Mouse (Mus musculus) CH12.LX (cell line): Measurements from ENCODE around the gene Cemip2. TPM values are rescaled to one million over a fixed set of nuclear protein-coding genes. Genes with fewer than 3 reads are reported as not detected.
A peak's percentile ranks its signal among the peaks of the same experiment; 100 is the strongest.

Source experiments
- DNase-seq: peaks from one replicate; pipeline ENCODE4 v3.0.0-alpha.2; 2013; ENCODE audit errors: extremely low read depth
- H3K27ac ChIP-seq: 2 replicates; pipeline ENCODE4 v1.5.1; 2012; ENCODE audit warnings: low read depth, mild to moderate bottlenecking, control low read depth, moderate library complexity; ENCODE audit not compliant: insufficient read depth
- H3K27me3 ChIP-seq: replicated peaks from 2 replicates; pipeline ENCODE3; 2012; ENCODE audit warnings: inconsistent platforms
- H3K36me3 ChIP-seq, 2 experiments: replicated peaks in 1 of 2; 2 replicates each; pipeline versions ENCODE3 to v1.6.1; 2012; ENCODE audit warnings: inconsistent platforms in 1 of 2, low read length in 1 of 2, mild to moderate bottlenecking in 1 of 2, mixed read lengths in 1 of 2, moderate library complexity in 1 of 2; ENCODE audit not compliant: control insufficient read depth in 1 of 2, insufficient read depth in 1 of 2
- H3K4me1 ChIP-seq, 2 experiments: 2 replicates each; pipeline ENCODE4 v1.6.1; 2012; ENCODE audit warnings: inconsistent platforms in 1 of 2, moderate library complexity in 1 of 2; ENCODE audit not compliant: insufficient read depth in 2 of 2, control insufficient read depth in 1 of 2
- H3K4me2 ChIP-seq: 2 replicates; pipeline ENCODE4 v1.6.1; 2012; ENCODE audit warnings: low read depth, mild to moderate bottlenecking, control low read depth; ENCODE audit not compliant: poor library complexity, insufficient read depth, severe bottlenecking
- H3K4me3 ChIP-seq, 3 experiments: fragments of 150-350 bp in 1 of 3; sonication (generic) in 1 of 3; replicated peaks in 1 of 3; 2 replicates each; pipeline versions ENCODE3 to v1.5.1; 2011 to 2012; ENCODE audit warnings: low read depth in 2 of 3, low read length in 2 of 3, mild to moderate bottlenecking in 2 of 3, moderate library complexity in 2 of 3, control low read depth in 1 of 3, improper control_type of control experiment in 1 of 3, inconsistent platforms in 1 of 3, mixed read lengths in 1 of 3; ENCODE audit not compliant: poor library complexity in 1 of 3
- H3K79me2 ChIP-seq: replicated peaks from 2 replicates; pipeline ENCODE4 v1.6.1; 2012; ENCODE audit warnings: mild to moderate bottlenecking, moderate library complexity; ENCODE audit not compliant: control insufficient read depth, poor library complexity, insufficient read depth, severe bottlenecking; ENCODE audit errors: extremely low read depth
- H3K9ac ChIP-seq: 2 replicates; pipeline ENCODE4 v1.6.1; 2012; ENCODE audit warnings: low read depth, mild to moderate bottlenecking, control low read depth, moderate library complexity; ENCODE audit not compliant: insufficient read depth
- H3K9me3 ChIP-seq: replicated peaks from 2 replicates; pipeline ENCODE3; 2012; ENCODE audit warnings: low read length, inconsistent platforms, mixed read lengths
- BHLHE40 ChIP-seq: IDR thresholded peaks from 2 replicates; pipeline ENCODE4 v1.6.1; 2011; ENCODE audit warnings: mild to moderate bottlenecking, low read depth, low read length, improper control_type of control experiment
- CHD1 ChIP-seq: IDR thresholded peaks from 2 replicates; pipeline ENCODE4 v1.6.1; 2012; ENCODE audit warnings: low read depth, low read length, improper control_type of control experiment, inconsistent platforms
- CHD2 ChIP-seq: IDR thresholded peaks from 2 replicates; pipeline ENCODE4 v1.6.1; 2011; ENCODE audit warnings: low read length, improper control_type of control experiment
- E2F4 ChIP-seq: IDR thresholded peaks from 2 replicates; pipeline ENCODE4 v1.6.1; 2011; ENCODE audit warnings: low read depth, low read length, improper control_type of control experiment; ENCODE audit not compliant: insufficient replicate concordance
- ELF1 ChIP-seq: IDR thresholded peaks from 2 replicates; pipeline ENCODE4 v1.6.1; 2014; ENCODE audit warnings: low read depth, mild to moderate bottlenecking, inconsistent platforms, low read length, improper control_type of control experiment
- ETS1 ChIP-seq: conservative IDR thresholded peaks from 2 replicates; pipeline ENCODE4 v1.6.1; 2012; ENCODE audit warnings: low read depth, mild to moderate bottlenecking, inconsistent platforms, low read length, improper control_type of control experiment, moderate library complexity
- GABPA ChIP-seq: IDR thresholded peaks from 2 replicates; pipeline ENCODE4 v1.6.1; 2012; ENCODE audit warnings: low read depth, low read length, improper control_type of control experiment, inconsistent platforms; ENCODE audit not compliant: insufficient replicate concordance
- HCFC1 ChIP-seq: IDR thresholded peaks from 2 replicates; pipeline ENCODE4 v1.6.1; 2012; ENCODE audit warnings: low read depth, mild to moderate bottlenecking, inconsistent platforms, low read length, improper control_type of control experiment
- IRF4 ChIP-seq: IDR thresholded peaks from 2 replicates; pipeline ENCODE4 v1.6.1; 2014; ENCODE audit warnings: low read depth, mild to moderate bottlenecking, inconsistent platforms, low read length, improper control_type of control experiment
- JUN ChIP-seq: IDR thresholded peaks from 2 replicates; pipeline ENCODE4 v1.6.1; 2011; ENCODE audit warnings: low read depth, mild to moderate bottlenecking, low read length, improper control_type of control experiment, moderate library complexity; ENCODE audit not compliant: insufficient read depth
- MAX ChIP-seq: IDR thresholded peaks from 2 replicates; pipeline ENCODE4 v1.6.1; 2011; ENCODE audit warnings: low read length, improper control_type of control experiment
- MAZ ChIP-seq: IDR thresholded peaks from 2 replicates; pipeline ENCODE4 v1.6.1; 2012; ENCODE audit warnings: low read depth, mild to moderate bottlenecking, inconsistent platforms, low read length, improper control_type of control experiment, moderate library complexity
- MEF2A ChIP-seq: IDR thresholded peaks from 2 replicates; pipeline ENCODE4 v1.6.1; 2014; ENCODE audit warnings: low read depth, mild to moderate bottlenecking, inconsistent platforms, low read length, improper control_type of control experiment, borderline replicate concordance
- MXI1 ChIP-seq: IDR thresholded peaks from 2 replicates; pipeline ENCODE4 v1.6.1; 2011; ENCODE audit warnings: mild to moderate bottlenecking, low read depth, low read length, improper control_type of control experiment
- MYC ChIP-seq: IDR thresholded peaks from 2 replicates; pipeline ENCODE4 v1.6.1; 2011; ENCODE audit warnings: low read depth, mild to moderate bottlenecking, improper control_type of control experiment, low read length
- NELFE ChIP-seq: IDR thresholded peaks from 2 replicates; pipeline ENCODE4 v1.6.1; 2011; ENCODE audit warnings: low read depth, low read length, improper control_type of control experiment
- PAX5 ChIP-seq: IDR thresholded peaks from 2 replicates; pipeline ENCODE4 v1.6.1; 2012; ENCODE audit warnings: low read length, inconsistent platforms, mixed read lengths
- POLR2A ChIP-seq: IDR thresholded peaks from 2 replicates; pipeline ENCODE4 v1.6.1; 2011; ENCODE audit warnings: low read depth, mild to moderate bottlenecking, improper control_type of control experiment, low read length
- POLR2AphosphoS2 ChIP-seq: IDR thresholded peaks from 2 replicates; pipeline ENCODE4 v1.6.1; 2011; ENCODE audit warnings: low read depth, low read length, improper control_type of control experiment
- RAD21 ChIP-seq: IDR thresholded peaks from 2 replicates; pipeline ENCODE4 v1.6.1; 2011; ENCODE audit warnings: low read depth, mild to moderate bottlenecking, low read length, improper control_type of control experiment, moderate library complexity
- RCOR1 ChIP-seq: conservative IDR thresholded peaks from 2 replicates; pipeline ENCODE4 v1.6.1; 2012; ENCODE audit warnings: low read depth, mild to moderate bottlenecking, inconsistent platforms, low read length, improper control_type of control experiment
- SIN3A ChIP-seq: IDR thresholded peaks from 2 replicates; pipeline ENCODE4 v1.6.1; 2012; ENCODE audit warnings: low read length, improper control_type of control experiment, inconsistent platforms
- SMC3 ChIP-seq: IDR thresholded peaks from 2 replicates; pipeline ENCODE4 v1.6.1; 2011; ENCODE audit warnings: low read depth, low read length, improper control_type of control experiment
- TBP ChIP-seq: conservative IDR thresholded peaks from 2 replicates; pipeline ENCODE4 v1.6.1; 2011; ENCODE audit warnings: low read depth, low read length, improper control_type of control experiment
- TCF12 ChIP-seq: IDR thresholded peaks from 2 replicates; pipeline ENCODE4 v1.6.1; 2014; ENCODE audit warnings: low read depth, mild to moderate bottlenecking, inconsistent platforms, low read length, improper control_type of control experiment
- UBTF ChIP-seq: IDR thresholded peaks from 2 replicates; pipeline ENCODE4 v1.6.1; 2012; ENCODE audit warnings: low read depth, mild to moderate bottlenecking, inconsistent platforms, low read length, improper control_type of control experiment, moderate library complexity
- USF1 ChIP-seq: IDR thresholded peaks from 2 replicates; pipeline ENCODE4 v1.6.1; 2014; ENCODE audit warnings: low read depth, mild to moderate bottlenecking, inconsistent platforms, low read length, improper control_type of control experiment
- ZC3H11A ChIP-seq: IDR thresholded peaks from 2 replicates; pipeline ENCODE4 v1.6.1; 2012; ENCODE audit warnings: low read depth, mild to moderate bottlenecking, inconsistent platforms, low read length, improper control_type of control experiment
- ZKSCAN1 ChIP-seq: IDR thresholded peaks from 2 replicates; pipeline ENCODE4 v1.6.1; 2012; ENCODE audit warnings: low read depth, inconsistent platforms, low read length, improper control_type of control experiment, borderline replicate concordance
- ZNF384 ChIP-seq: IDR thresholded peaks from 2 replicates; pipeline ENCODE4 v1.6.1; 2012; ENCODE audit warnings: low read depth, low read length, improper control_type of control experiment, inconsistent platforms
- dilution Hi-C: fragments of 300-500 bp; cut with MboI; formaldehyde crosslinking; loops from 2 replicates; pipeline ENCODE4 v1.14.3; 2020; ENCODE audit warnings: low sequenced_read_pairs; ENCODE audit not compliant: extremely low pct_unique_long_range_greater_than_20kb, extremely low pct_ligation_motif_present
- in situ Hi-C: fragments of 300-500 bp; cut with MboI; formaldehyde crosslinking; loops from 3 replicates; pipeline ENCODE4 v1.14.3; 2019; ENCODE audit warnings: low sequenced_read_pairs, low pct_ligation_motif_present, low pct_unique_long_range_greater_than_20kb, mixed read lengths
- polyA plus RNA-seq: library from polyadenylated mRNA; unstranded; fragments of >175 nt; gene quantifications from 2 replicates; pipeline ENCODE4 v1.2.1, GENCODE M21; 2012; ENCODE audit warnings: low read depth; ENCODE audit not compliant: insufficient read length
- total RNA-seq, 2 experiments: library from RNA; depleted of rRNA; stranded (reverse); fragments of 300-350 nt in 1 of 2; fragments of >200 nt in 1 of 2; gene quantifications; 2 replicates each; pipeline ENCODE4 v1.2.3; 2012 to 2014

Cemip2 gene
- total and polyA plus RNA-seq, 3 experiments = 7.4 to 8.5 (median 7.9) TPM

DNA sequence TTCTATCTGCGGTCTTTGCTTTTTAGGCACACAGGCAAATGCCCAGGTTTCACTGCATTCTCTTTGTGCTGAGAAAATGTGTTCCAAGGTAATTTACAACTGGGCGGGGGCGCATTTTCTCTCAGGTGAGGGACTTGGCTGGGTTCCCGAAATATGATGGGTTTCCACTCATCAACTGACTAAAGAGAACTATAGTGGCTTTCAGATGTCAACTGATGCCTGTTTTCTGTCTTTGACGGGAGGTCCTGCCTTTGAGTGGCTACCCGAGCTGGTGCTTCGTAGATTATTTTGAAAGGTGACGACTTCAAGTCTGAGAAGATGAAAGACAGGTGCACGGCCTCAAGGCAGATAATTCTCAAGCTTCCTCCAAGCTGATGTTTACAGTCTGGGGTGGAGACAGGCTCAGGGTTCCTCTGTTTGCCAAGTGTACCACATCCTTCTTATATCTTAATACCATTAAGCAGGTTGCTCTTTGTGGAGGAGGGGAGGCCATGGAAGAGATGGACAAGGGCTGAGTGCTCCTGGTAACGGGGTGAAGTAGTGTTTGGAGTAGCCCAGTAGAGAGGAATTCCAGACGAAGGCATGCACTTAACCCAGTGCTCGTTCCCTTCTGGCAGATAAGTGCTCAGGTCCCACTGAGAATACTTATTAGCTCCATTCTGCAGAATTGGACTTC, 80.8 kb downstream of the Cemip2 start:
- H3K9me3 ChIP-seq = peaks cover 4% of the 10 kb centered on the region
- no peak overlapping the region for H3K27ac ChIP-seq
- no peak overlapping the region for H3K9ac ChIP-seq
- dilution Hi-C loops (no loop called here), in situ Hi-C loops (no loop called here)
- no peak overlapping the region for H3K4me3 ChIP-seq
- H3K79me2 ChIP-seq = no peaks in the 10 kb centered on the region
- no peaks in the 10 kb centered on the region for H3K27me3 ChIP-seq
- no peak overlapping the region for H3K4me2 ChIP-seq
- TF ChIP-seq MAX = no peak
- no peak for TF ChIP-seq POLR2A
- TF ChIP-seq SIN3A = no peak
- TF ChIP-seq CHD2 = no peak
- TF ChIP-seq ZKSCAN1 = no peak
- no peak for TF ChIP-seq CHD1
- TF ChIP-seq RCOR1 = no peak
- TF ChIP-seq MEF2A = no peak
- TF ChIP-seq NELFE = no peak
- no peak for TF ChIP-seq RAD21
- H3K4me1 ChIP-seq = peaks cover 14 to 44% of the 10 kb centered on the region in 2 experiments
- no peak for DNase-seq
- peaks cover 0 to 32% of the 10 kb centered on the region in 2 experiments for H3K36me3 ChIP-seq

DNA sequence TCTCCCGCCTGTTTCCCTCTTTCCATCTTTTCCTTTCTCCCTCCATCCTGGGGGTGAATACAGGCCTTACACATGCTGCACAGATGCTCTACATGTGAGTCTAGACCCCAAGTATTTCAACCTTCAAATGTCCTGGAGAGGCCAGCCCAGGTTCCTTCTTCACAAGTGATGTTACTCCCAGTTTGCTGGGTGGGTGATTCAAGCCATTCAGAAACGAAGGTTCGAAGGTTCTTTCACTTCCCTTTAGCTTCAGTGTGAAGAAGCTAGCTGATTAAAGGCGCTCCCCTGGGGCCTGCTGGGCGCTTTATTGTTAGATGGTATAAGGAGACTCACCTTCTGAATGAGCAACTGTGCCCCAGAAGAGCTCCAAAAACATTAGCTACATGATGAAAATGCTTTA, 82.0 kb downstream of the Cemip2 start:
- Histone ChIP-seq H3K27me3 (no peaks in the 10 kb centered on the region), H3K79me2 (no peaks in the 10 kb centered on the region), H3K9me3 (peaks cover 2% of the 10 kb centered on the region), H3K27ac (no peak overlapping the region), H3K4me3 (no peak overlapping the region), H3K4me1 (peaks cover 14 to 45% of the 10 kb centered on the region in 2 experiments), H3K36me3 (peaks cover 0 to 22% of the 10 kb centered on the region in 2 experiments), H3K4me2 (peak overlapping the region; percentile 81), H3K9ac (no peak overlapping the region)
- DNase-seq = peak; percentile 87
- dilution Hi-C loops = no loop called here
- in situ Hi-C loops = loop anchor here (5.0 kb wide), 1 partner anchor 43 kb away; no protein-coding TSS in a partner anchor
- TF ChIP-seq ELF1 = 0 out of 2 replicates have a peak, but pooled peaks have one; percentile 19
- TF ChIP-seq CHD2 = peak; percentile 56; the same call in 1 of the 2 replicates
- no peak for TF ChIP-seq HCFC1
- TF ChIP-seq TCF12 = no peak
- no peak for TF ChIP-seq GABPA
- peak; percentile 65; the same call in 1 of the 2 replicates for TF ChIP-seq BHLHE40
- TF ChIP-seq MXI1 = no peak
- no peak for TF ChIP-seq ZNF384
- no peak for TF ChIP-seq E2F4
- no peak for TF ChIP-seq MYC
- peak; percentile 40; the same call in 1 of the 2 replicates for TF ChIP-seq SIN3A
- no peak for TF ChIP-seq TBP
- TF ChIP-seq USF1 = no peak
- TF ChIP-seq ETS1 = peak; percentile 48; the same call in 1 of the 2 replicates
- TF ChIP-seq RAD21 = no peak; the same call in none of the 2 replicates
- peak; percentile 52; the same call in 1 of the 2 replicates for TF ChIP-seq JUN
- TF ChIP-seq PAX5 = no peak
- no peak for TF ChIP-seq UBTF
- no peak for TF ChIP-seq NELFE
- peak; percentile 95 for TF ChIP-seq IRF4
- TF ChIP-seq SMC3 = peak; percentile 9; the same call in 1 of the 2 replicates
- no peak for TF ChIP-seq ZKSCAN1
- TF ChIP-seq MAZ = 0 out of 2 replicates have a peak, but pooled peaks have one; percentile 41
- peak; percentile 60; the same call in 1 of the 2 replicates for TF ChIP-seq MEF2A
- no peak for TF ChIP-seq ZC3H11A
- 0 out of 2 replicates have a peak, but pooled peaks have one; percentile 20 for TF ChIP-seq MAX
- no peak for TF ChIP-seq POLR2AphosphoS2
